Mouse (Mus musculus) brain, embryonic 14.5 days (tissue): ENCODE measurements around the gene Iba57.

Experiments used
- CTCF ChIP-seq: fragments of 200-500 bp; IDR thresholded peaks from 2 replicates; pipeline ENCODE4 v1.5.1; 2012; ENCODE audit warnings: inconsistent platforms, mild to moderate bottlenecking, moderate library complexity, borderline replicate concordance; ENCODE audit not compliant: insufficient read depth, insufficient read length; ENCODE audit errors: extremely low read depth
- POLR2A ChIP-seq: fragments of 200-500 bp; IDR thresholded peaks from 2 replicates; pipeline ENCODE4 v1.6.1; 2012; ENCODE audit warnings: mild to moderate bottlenecking, inconsistent platforms, borderline replicate concordance; ENCODE audit not compliant: poor library complexity, insufficient read depth, insufficient read length, severe bottlenecking; ENCODE audit errors: extremely low read depth

GRCm38 (mm10) chr11:59164384-59164783 is 845 bp upstream of the Iba57 start:
- no peak for TF ChIP-seq CTCF
- no peak for TF ChIP-seq POLR2A
